Mouse (Mus musculus) kidney, adult 2 months (tissue): ENCODE measurements at regions not wholly inside any gene's neighbourhood (a gene's known extent, or its start where the extent isn't known, plus 50 kb on each side); places are given as distances from the start of the nearest gene placed in this dataset.
A peak's percentile ranks its signal among the peaks of the same experiment; 100 is the strongest.

ENCODE experiments used
- DNase-seq: peaks from one replicate; pipeline ENCODE4 v3.0.0; 2021
- H3K27ac ChIP-seq: fragments of 200-500 bp; 2 replicates; pipeline ENCODE4 v1.5.1; 2012; ENCODE audit warnings: low read depth, low read length, control low read depth, inconsistent platforms; ENCODE audit not compliant: insufficient read depth
- H3K27me3 ChIP-seq: fragments of 200-500 bp; replicated peaks from 2 replicates; pipeline ENCODE4 v1.6.1; 2012; ENCODE audit warnings: mild to moderate bottlenecking, moderate library complexity, low read length, inconsistent platforms; ENCODE audit not compliant: control insufficient read depth, insufficient read depth
- H3K36me3 ChIP-seq: fragments of 200-500 bp; 2 replicates; pipeline ENCODE4 v1.6.1; 2012; ENCODE audit warnings: mild to moderate bottlenecking, moderate library complexity, low read length, inconsistent platforms; ENCODE audit not compliant: control insufficient read depth, insufficient read depth
- H3K4me1 ChIP-seq: fragments of 200-500 bp; 2 replicates; pipeline ENCODE4 v1.6.1; 2011; ENCODE audit warnings: low read length; ENCODE audit not compliant: control insufficient read depth, insufficient read depth
- H3K4me3 ChIP-seq: fragments of 200-500 bp; 2 replicates; pipeline ENCODE4 v1.5.1; 2011; ENCODE audit warnings: mild to moderate bottlenecking, low read depth, low read length, control low read depth; ENCODE audit not compliant: insufficient read depth
- CTCF ChIP-seq: fragments of 200-500 bp; conservative IDR thresholded peaks from 2 replicates; pipeline ENCODE4 v1.5.1; 2011; ENCODE audit warnings: low read depth, mild to moderate bottlenecking, control low read depth, low read length, moderate library complexity, mixed read lengths; ENCODE audit not compliant: insufficient read depth, insufficient read length
- POLR2A ChIP-seq: fragments of 200-500 bp; IDR thresholded peaks from one replicate; pipeline ENCODE4 v1.6.1; 2011; ENCODE audit warnings: low read depth, low read length, control low read depth
- WGBS: fragments of 180-500 bp; shearing (Covaris S2); methylation state at CpG from one replicate; pipeline ENCODE4 v1.1.7; 2018; 5-methylcytosine and 5-hydroxymethylcytosine counted together

DNA sequence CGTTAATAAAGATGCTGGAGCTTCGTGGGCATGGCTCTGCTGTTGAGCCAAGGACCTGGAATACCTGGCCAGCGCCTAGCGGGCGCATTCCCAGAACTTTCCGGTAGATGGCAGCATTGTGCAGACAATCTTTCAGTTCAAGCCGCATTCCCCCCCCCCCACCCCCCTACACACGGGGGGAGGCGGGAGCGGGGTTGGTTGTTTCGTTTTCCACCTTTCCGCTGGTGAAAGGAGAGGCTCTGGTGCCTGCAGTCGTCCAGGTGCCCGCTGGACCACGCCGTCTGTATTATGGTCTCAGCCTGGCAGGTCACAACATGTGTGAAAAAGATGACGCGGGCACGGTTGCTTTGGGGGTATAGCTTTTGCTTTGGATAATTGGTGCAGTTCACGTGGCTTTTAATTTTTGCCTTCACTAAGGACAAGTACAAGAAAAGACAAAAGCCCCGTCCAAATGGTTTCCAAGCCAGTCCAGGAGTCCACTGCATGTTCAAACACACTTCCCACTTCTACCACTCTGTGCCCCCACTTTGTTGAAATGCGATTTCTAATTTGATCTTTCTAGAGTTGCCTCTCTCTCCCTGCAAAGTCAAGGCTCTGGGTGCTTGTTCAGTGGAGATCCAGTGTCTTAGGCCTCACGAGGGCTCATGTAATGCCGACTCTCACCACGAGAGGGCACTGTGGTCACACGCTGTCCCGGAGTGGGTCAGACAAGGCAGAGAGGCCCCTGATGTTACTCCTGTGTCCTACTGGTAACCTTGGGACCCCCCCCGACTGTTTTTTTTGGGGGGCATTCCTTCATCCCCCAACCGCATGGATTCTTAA, 52.3 kb upstream of the Igfbp7 start:
- no peaks in the 10 kb centered on the region for H3K36me3 ChIP-seq
- H3K4me1 ChIP-seq = no peaks in the 10 kb centered on the region
- H3K27me3 ChIP-seq = no peaks in the 10 kb centered on the region
- H3K4me3 ChIP-seq = peak overlapping the region; percentile 62
- WGBS = 1% methylated on average over 29 of the region's 29 CpGs
- DNase-seq = peak; percentile 94
- H3K27ac ChIP-seq = peak overlapping the region; percentile 48; the same call in 1 of the 2 replicates
- no peak for TF ChIP-seq POLR2A
- TF ChIP-seq CTCF = peak; percentile 96
